Mouse (Mus musculus) MEL (cell line): ENCODE results near the gene Prss27. TPM values are rescaled to one million over a fixed set of nuclear protein-coding genes. Genes with fewer than 3 reads are reported as not detected.

Experiments
- DNase-seq: peaks from one replicate; pipeline ENCODE4 v3.0.0; 2011; ENCODE audit warnings: low read depth, low spot score
- H3K27ac ChIP-seq: 2 replicates; pipeline ENCODE4 v1.5.1; 2012; ENCODE audit warnings: low read depth, mild to moderate bottlenecking, control low read depth, low read length, moderate library complexity; ENCODE audit not compliant: control insufficient read depth
- H3K27me3 ChIP-seq, 2 experiments: fragments of 150-350 bp in 1 of 2; sonication (generic) in 1 of 2; 2 replicates each; pipeline ENCODE4 v1.6.1; 2012; ENCODE audit warnings: low read length in 2 of 2, mild to moderate bottlenecking in 2 of 2, improper control_type of control experiment in 1 of 2, moderate library complexity in 1 of 2; ENCODE audit not compliant: insufficient read depth in 2 of 2, control insufficient read depth in 1 of 2
- H3K36me3 ChIP-seq, 2 experiments: 2 replicates each; pipeline ENCODE4 v1.6.1; 2012 to 2014; ENCODE audit warnings: low read length in 2 of 2, improper control_type of control experiment in 1 of 2, inconsistent platforms in 1 of 2, mild to moderate bottlenecking in 1 of 2; ENCODE audit not compliant: insufficient read depth in 2 of 2, control insufficient read depth in 1 of 2
- H3K4me1 ChIP-seq, 2 experiments: fragments of 150-350 bp in 1 of 2; sonication (generic) in 1 of 2; 2 replicates each; pipeline ENCODE4 v1.6.1; 2012; ENCODE audit warnings: low read length in 2 of 2, improper control_type of control experiment in 1 of 2, mild to moderate bottlenecking in 1 of 2; ENCODE audit not compliant: insufficient read depth in 2 of 2, control insufficient read depth in 1 of 2
- H3K4me3 ChIP-seq, 2 experiments: fragments of 150-350 bp in 1 of 2; sonication (generic) in 1 of 2; 2 replicates each; pipeline ENCODE4 v1.5.1; 2012; ENCODE audit warnings: low read depth in 2 of 2, low read length in 2 of 2, mild to moderate bottlenecking in 2 of 2, moderate library complexity in 2 of 2, control low read depth in 1 of 2, improper control_type of control experiment in 1 of 2; ENCODE audit not compliant: control insufficient read depth in 1 of 2, insufficient read depth in 1 of 2
- H3K79me2 ChIP-seq: 2 replicates; pipeline ENCODE4 v1.6.1; 2012; ENCODE audit warnings: mild to moderate bottlenecking, low read length, moderate library complexity; ENCODE audit not compliant: control insufficient read depth, poor library complexity, insufficient read depth
- H3K9ac ChIP-seq: 2 replicates; pipeline ENCODE4 v1.6.1; 2012; ENCODE audit warnings: low read depth, mild to moderate bottlenecking, control low read depth, low read length, moderate library complexity; ENCODE audit not compliant: control insufficient read depth, poor library complexity, severe bottlenecking
- H3K9me3 ChIP-seq: fragments of 150-350 bp; sonication (generic); replicated peaks from 2 replicates; pipeline ENCODE4 v1.6.1; 2012; ENCODE audit warnings: mild to moderate bottlenecking, low read length, improper control_type of control experiment, moderate library complexity; ENCODE audit not compliant: insufficient read depth
- BHLHE40 ChIP-seq: IDR thresholded peaks from 2 replicates; pipeline ENCODE4 v1.6.1; 2012; ENCODE audit warnings: low read depth, mild to moderate bottlenecking, inconsistent platforms, low read length, improper control_type of control experiment, borderline replicate concordance
- CHD2 ChIP-seq: IDR thresholded peaks from 2 replicates; pipeline ENCODE4 v1.6.1; 2011; ENCODE audit warnings: low read length, improper control_type of control experiment
- E2F4 ChIP-seq: IDR thresholded peaks from 2 replicates; pipeline ENCODE4 v1.6.1; 2011; ENCODE audit warnings: low read depth, low read length, improper control_type of control experiment, borderline replicate concordance
- EP300 ChIP-seq, 2 experiments: IDR thresholded peaks; 2 replicates each; pipeline ENCODE4 v1.6.1; 2011; ENCODE audit warnings: improper control_type of control experiment in 2 of 2, low read length in 2 of 2, low read depth in 1 of 2, mild to moderate bottlenecking in 1 of 2
- ETS1 ChIP-seq: IDR thresholded peaks from 2 replicates; pipeline ENCODE4 v1.6.1; 2012; ENCODE audit warnings: low read depth, mild to moderate bottlenecking, inconsistent platforms, low read length, improper control_type of control experiment, moderate library complexity
- GATA1 ChIP-seq: IDR thresholded peaks from 2 replicates; pipeline ENCODE4 v1.6.1; 2011; ENCODE audit warnings: low read depth, low read length, improper control_type of control experiment
- JUND ChIP-seq: IDR thresholded peaks from 2 replicates; pipeline ENCODE4 v1.6.1; 2011; ENCODE audit warnings: low read depth, mild to moderate bottlenecking, improper control_type of control experiment, low read length
- KAT2A ChIP-seq: conservative IDR thresholded peaks from 2 replicates; pipeline ENCODE4 v1.6.1; 2012; ENCODE audit warnings: low read depth, low read length, improper control_type of control experiment, inconsistent platforms
- MAX ChIP-seq: IDR thresholded peaks from 2 replicates; pipeline ENCODE4 v1.6.1; 2011; ENCODE audit warnings: low read length, improper control_type of control experiment
- MEF2A ChIP-seq: IDR thresholded peaks from 2 replicates; pipeline ENCODE4 v1.6.1; 2014; ENCODE audit warnings: low read depth, mild to moderate bottlenecking, inconsistent platforms, low read length, improper control_type of control experiment; ENCODE audit not compliant: poor library complexity, insufficient replicate concordance, severe bottlenecking; ENCODE audit errors: extremely low read depth
- MYC ChIP-seq: IDR thresholded peaks from 2 replicates; pipeline ENCODE4 v1.6.1; 2011; ENCODE audit warnings: low read depth, mild to moderate bottlenecking, low read length, improper control_type of control experiment, moderate library complexity
- NRF1 ChIP-seq: IDR thresholded peaks from 2 replicates; pipeline ENCODE4 v1.6.1; 2014; ENCODE audit warnings: low read depth, mild to moderate bottlenecking, inconsistent platforms, low read length, improper control_type of control experiment, moderate library complexity; ENCODE audit not compliant: poor library complexity, insufficient read depth, severe bottlenecking
- POLR2AphosphoS2 ChIP-seq: IDR thresholded peaks from 2 replicates; pipeline ENCODE4 v1.6.1; 2011; ENCODE audit warnings: low read length, improper control_type of control experiment
- RAD21 ChIP-seq: IDR thresholded peaks from 2 replicates; pipeline ENCODE4 v1.6.1; 2011; ENCODE audit warnings: mild to moderate bottlenecking, low read depth, low read length, improper control_type of control experiment
- RCOR1 ChIP-seq: IDR thresholded peaks from 2 replicates; pipeline ENCODE4 v1.6.1; 2012; ENCODE audit warnings: low read depth, mild to moderate bottlenecking, inconsistent platforms, low read length, improper control_type of control experiment
- SIN3A ChIP-seq: IDR thresholded peaks from 2 replicates; pipeline ENCODE4 v1.6.1; 2012; ENCODE audit warnings: low read length, improper control_type of control experiment, inconsistent platforms
- TAL1 ChIP-seq: IDR thresholded peaks from 2 replicates; pipeline ENCODE4 v1.6.1; 2012; ENCODE audit warnings: mild to moderate bottlenecking, inconsistent platforms, low read length, moderate library complexity, mixed read lengths
- TCF12 ChIP-seq: IDR thresholded peaks from 2 replicates; pipeline ENCODE4 v1.6.1; 2014; ENCODE audit warnings: low read depth, mild to moderate bottlenecking, inconsistent platforms, low read length, improper control_type of control experiment, moderate library complexity
- USF1 ChIP-seq: IDR thresholded peaks from 2 replicates; pipeline ENCODE4 v1.6.1; 2014; ENCODE audit warnings: low read depth, mild to moderate bottlenecking, inconsistent platforms, low read length, improper control_type of control experiment, moderate library complexity
- ZC3H11A ChIP-seq: IDR thresholded peaks from 2 replicates; pipeline ENCODE4 v1.6.1; 2012; ENCODE audit warnings: low read depth, mild to moderate bottlenecking, inconsistent platforms, low read length, improper control_type of control experiment
- ZMIZ1 ChIP-seq: IDR thresholded peaks from 2 replicates; pipeline ENCODE4 v1.6.1; 2012; ENCODE audit warnings: low read depth, mild to moderate bottlenecking, inconsistent platforms, low read length, improper control_type of control experiment, moderate library complexity
- ZNF384 ChIP-seq: IDR thresholded peaks from 2 replicates; pipeline ENCODE4 v1.6.1; 2012; ENCODE audit warnings: low read depth, mild to moderate bottlenecking, inconsistent platforms, low read length, improper control_type of control experiment
- polyA plus RNA-seq, 2 experiments: library from polyadenylated mRNA; stranded (reverse) in 1 of 2; unstranded in 1 of 2; fragments of >175 nt in 1 of 2; fragments of >200 nt in 1 of 2; gene quantifications; 2 replicates each; pipeline versions ENCODE4 v1.2.1 to v1.2.4; 2012; ENCODE audit warnings: low replicate concordance in 2 of 2, low read depth in 1 of 2; ENCODE audit not compliant: insufficient read length in 2 of 2, insufficient read depth in 1 of 2, missing spikeins in 1 of 2
- total RNA-seq: library from RNA; depleted of rRNA; stranded (reverse); fragments of 300-350 nt; gene quantifications from 2 replicates; pipeline ENCODE4 v1.2.3, GENCODE M21; 2012

The Prss27 gene
- total and polyA plus RNA-seq, 3 experiments: not detected

- Histone ChIP-seq H3K27me3 (peaks cover 0 to 2% of the 10 kb centered on the region in 2 experiments; a peak in 2 of 4 replicates), H3K4me1 (peaks cover 0 to 6% of the 10 kb centered on the region in 2 experiments; a peak in 1 of 4 replicates), H3K9ac (no peak overlapping the region), H3K27ac (no peak overlapping the region), H3K4me3 (no peak overlapping the region), H3K36me3 (no peaks in the 10 kb centered on the region), H3K9me3 (no peaks in the 10 kb centered on the region), H3K79me2 (no peaks in the 10 kb centered on the region)
- DNase-seq: no peak
- no peak for TF ChIP-seq ZMIZ1
- TF ChIP-seq EP300 (IDR thresholded peaks at IDR 0.05; ENCODE audit: low read depth in 1 of 2, low read length in 2 of 2): no peak
- TF ChIP-seq ETS1: no peak
- no peak for TF ChIP-seq MYC
- no peak for TF ChIP-seq RCOR1
- TF ChIP-seq TCF12: no peak
- TF ChIP-seq BHLHE40: no peak
- TF ChIP-seq RAD21: no peak
- no peak for TF ChIP-seq ZNF384
- no peak for TF ChIP-seq SIN3A
- TF ChIP-seq KAT2A: no peak
- no peak for TF ChIP-seq USF1
- no peak for TF ChIP-seq JUND
- no peak for TF ChIP-seq MAX
- no peak for TF ChIP-seq POLR2AphosphoS2
- no peak for TF ChIP-seq NRF1
- TF ChIP-seq CHD2: no peak
- no peak for TF ChIP-seq ZC3H11A
These were observed 42.5 kb upstream of the Prss27 start for GRCm38 (mm10) chr17:23995421-23995820.

DNA sequence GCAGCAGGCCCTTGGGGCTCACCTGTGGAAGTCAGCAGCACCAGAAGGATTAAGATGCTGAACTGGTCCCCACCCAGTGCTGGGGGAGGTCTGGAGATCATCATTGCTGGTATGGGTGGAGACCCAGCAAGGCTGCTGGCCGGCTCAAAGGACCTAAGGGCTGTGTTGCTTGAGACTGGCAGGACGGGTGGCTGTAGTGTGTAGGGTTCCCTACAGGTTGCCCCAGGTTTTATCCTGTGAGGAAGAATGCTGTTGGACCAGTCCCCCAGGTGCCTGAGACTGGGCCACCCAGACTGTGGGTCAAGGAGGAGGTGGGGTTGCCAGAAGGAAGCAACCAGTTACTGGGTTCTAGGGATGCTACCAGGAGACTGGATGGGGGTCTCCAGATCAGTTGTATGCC lies 40.0 kb upstream of the Prss27 start, which contains the start of gene Prss22:
Gene Prss22, minus strand, starts transcription at position 200 of the 400 bp plus-strand sequence.
- no peak for DNase-seq
- Histone ChIP-seq H3K4me1 (peaks cover 0 to 10% of the 10 kb centered on the region in 2 experiments; a peak in 1 of 4 replicates), H3K9ac (no peak within 1 kb of the TSS), H3K27me3 (no peaks in the 10 kb centered on the region; a peak in 1 of 4 replicates), H3K79me2 (no peaks in the 10 kb centered on the region), H3K9me3 (no peaks in the 10 kb centered on the region), H3K27ac (no peak within 1 kb of the TSS), H3K36me3 (no peaks in the 10 kb centered on the region), H3K4me3 (no peak within 1 kb of the TSS)
- TF ChIP-seq GATA1 (no peak), MEF2A (no peak), MYC (no peak), TAL1 (no peak), E2F4 (no peak)
